Mouse (Mus musculus) forelimb bud, embryonic 11.5 days (tissue): ENCODE measurements around the gene Scml4.

ENCODE experiments used
- DNase-seq: peaks from one replicate; pipeline ENCODE4 v3.0.0-alpha.2; 2012; ENCODE audit warnings: low read depth, low spot score

The Scml4 gene

GRCm38 (mm10) chr10:42862102-42862740 is 2.1 kb downstream of the Scml4 start:
- no peak for DNase-seq

- DNase-seq = no peak
These were observed 2.6 kb downstream of the Scml4 start for GRCm38 (mm10) chr10:42862806-42863205.

- peak; percentile 42 for DNase-seq
These were observed 3.6 kb downstream of the Scml4 start for GRCm38 (mm10) chr10:42863621-42864391.

GRCm38 (mm10) chr10:42864696-42865095 is 4.5 kb downstream of the Scml4 start:
- DNase-seq = peak; percentile 35

GRCm38 (mm10) chr10:42868416-42868815 is 8.2 kb downstream of the Scml4 start:
- DNase-seq = no peak

- DNase-seq = no peak
These were observed 9.3 kb downstream of the Scml4 start for GRCm38 (mm10) chr10:42869467-42869866.

- DNase-seq = peak; percentile 23
These were observed 12.3 kb downstream of the Scml4 start for GRCm38 (mm10) chr10:42872269-42873010.

- no peak for DNase-seq
These were observed 13.0 kb downstream of the Scml4 start for GRCm38 (mm10) chr10:42873077-42873595.

GRCm38 (mm10) chr10:42876172-42876571 is 16.0 kb downstream of the Scml4 start:
- no peak for DNase-seq

GRCm38 (mm10) chr10:42879269-42879681 is 19.1 kb downstream of the Scml4 start:
- no peak for DNase-seq

GRCm38 (mm10) chr10:42879682-42880081 is 19.5 kb downstream of the Scml4 start:
- no peak for DNase-seq

- DNase-seq = no peak
These were observed 26.9 kb downstream of the Scml4 start for GRCm38 (mm10) chr10:42887040-42887439.

GRCm38 (mm10) chr10:42888241-42888640 is 28.1 kb downstream of the Scml4 start:
- no peak for DNase-seq

- no peak for DNase-seq
These were observed 30.2 kb downstream of the Scml4 start for GRCm38 (mm10) chr10:42890365-42890764.

- DNase-seq = peak; percentile 27
These were observed 32.1 kb downstream of the Scml4 start for GRCm38 (mm10) chr10:42892250-42892649.

- no peak for DNase-seq
These were observed 32.8 kb downstream of the Scml4 start for GRCm38 (mm10) chr10:42892987-42893386.

- DNase-seq = no peak
These were observed 33.7 kb downstream of the Scml4 start for GRCm38 (mm10) chr10:42893857-42894256.

GRCm38 (mm10) chr10:42894263-42894662 is 34.1 kb downstream of the Scml4 start:
- no peak for DNase-seq

GRCm38 (mm10) chr10:42894696-42895095 is 34.5 kb downstream of the Scml4 start:
- no peak for DNase-seq

GRCm38 (mm10) chr10:42896621-42897020 is 36.5 kb downstream of the Scml4 start:
- DNase-seq = no peak

- DNase-seq = no peak
These were observed 37.0 kb downstream of the Scml4 start for GRCm38 (mm10) chr10:42897166-42897565.

- DNase-seq = no peak
These were observed 37.5 kb downstream of the Scml4 start for GRCm38 (mm10) chr10:42897632-42898031.
